In genomic region chr13:34255297-34255696, GRCm38 (mm10) we compare ENCODE assay signal across 13 mouse cellular contexts.
DNase-seq lines count a peak whose midpoint lies in the region; ATAC-seq and TF ChIP-seq lines count a peak whose summit lies in the region.
"Had no signal": no experiment of that assay in that cellular context is flagged by ENCODE, and none has a peak within 500 bp of the region (broad histone marks: within the 10 kb centered on the region; RNA-seq: fewer than 3 reads in every experiment).

No protein-coding gene starts in this region.

- no peak overlapping the region for H3K9ac ChIP-seq in intestine, postnatal 0 days (ENCODE audit: low read depth, low read length)
- H3K9ac ChIP-seq: hindbrain, embryonic 13.5 days; neural tube, embryonic 15.5 days had no signal

- peak overlapping the region; percentile 64 for H3K27ac ChIP-seq in left cerebral cortex, adult 2 months
- peak overlapping the region; percentile 30; the same call in 1 of the 2 replicates for H3K27ac ChIP-seq in intestine, postnatal 0 days (ENCODE audit: low read depth, low read length)
- peak overlapping the region; percentile 57 for H3K27ac ChIP-seq in small intestine, adult 2 months (ENCODE audit: insufficient read depth, low read depth, low read length)
- H3K27ac ChIP-seq: hindbrain, embryonic 13.5 days; neural tube, embryonic 15.5 days had no signal

- H3K27me3 ChIP-seq in intestine, postnatal 0 days (replicated peaks; ENCODE audit: control insufficient read depth, insufficient read depth, low read length) = no peaks in the 10 kb centered on the region
- no peaks in the 10 kb centered on the region for H3K27me3 ChIP-seq in small intestine, adult 2 months (ENCODE audit: control insufficient read depth, insufficient read depth, low read length)
- H3K27me3 ChIP-seq: hindbrain, embryonic 13.5 days; neural tube, embryonic 15.5 days had no signal

- peaks cover 14% of the 10 kb centered on the region for H3K4me1 ChIP-seq in intestine, postnatal 0 days (replicated peaks; ENCODE audit: control insufficient read depth, insufficient read depth, low read length)
- H3K4me1 ChIP-seq in small intestine, adult 2 months (ENCODE audit: control insufficient read depth, insufficient read depth, insufficient read length, low read length) = peaks cover 26% of the 10 kb centered on the region

- no peak for TF ChIP-seq POLR2A in small intestine, adult 2 months (IDR thresholded peaks at IDR 0.05; ENCODE audit: low read depth, low read length)

- peak; percentile 74 for ATAC-seq in intestine, postnatal 0 days

- 30% methylated on average over 3 of the region's 3 CpGs for WGBS in intestine, postnatal 0 days
- WGBS in small intestine, adult 2 months = 14% methylated on average over 3 of the region's 3 CpGs

- TF ChIP-seq CTCF in left cerebral cortex, adult 2 months (IDR thresholded peaks at IDR 0.05) = no peak
- TF ChIP-seq CTCF in intestine, postnatal 0 days (IDR thresholded peaks at IDR 0.05; ENCODE audit: low read depth) = no peak
- no peak for TF ChIP-seq CTCF in small intestine, adult 2 months (IDR thresholded peaks at IDR 0.05; ENCODE audit: extremely low read depth, insufficient read length, insufficient replicate concordance, low read depth, low read length)

- no peak overlapping the region for H3K4me3 ChIP-seq in left cerebral cortex, adult 2 months
- H3K4me3 ChIP-seq in intestine, postnatal 0 days (ENCODE audit: low read depth, low read length) = no peak overlapping the region
- no peak overlapping the region for H3K4me3 ChIP-seq in small intestine, adult 2 months (ENCODE audit: low read depth, low read length)
- H3K4me3 ChIP-seq: hindbrain, embryonic 13.5 days; neural tube, embryonic 15.5 days had no signal

- intact Hi-C loops in left cerebral cortex, adult 2 months (cut with DNase I) = no loop called here
- intact Hi-C loops in left cerebral cortex, postnatal 4 days (cut with DNase I) = no loop called here

- no peaks in the 10 kb centered on the region for H3K9me3 ChIP-seq in intestine, postnatal 0 days (ENCODE audit: control insufficient read depth)
- H3K9me3 ChIP-seq: hindbrain, embryonic 13.5 days; neural tube, embryonic 15.5 days had no signal

- peak; percentile 34 for DNase-seq in cerebellum, adult 9-11 months
- no peak for DNase-seq in cerebellum, postnatal 10 days
- DNase-seq in left cerebral cortex, adult 2 months (ENCODE audit: extremely low spot score in 1 of 2, low spot score in 2 of 2) = no peak
- no peak for DNase-seq in left cerebral cortex, postnatal 4 days
- DNase-seq in layer of hippocampus, postnatal 10 days (ENCODE audit: low spot score in 2 of 2) = no peak
- DNase-seq in urinary bladder, adult 2 months (ENCODE audit: low spot score) = no peak
- DNase-seq: adrenal gland, adult 2 months; midbrain, embryonic 14.5 days; right cerebral cortex, postnatal 25 days had no signal

- no peaks in the 10 kb centered on the region for H3K36me3 ChIP-seq in intestine, postnatal 0 days (ENCODE audit: control insufficient read depth, insufficient read depth)
- H3K36me3 ChIP-seq in small intestine, adult 2 months (ENCODE audit: control insufficient read depth, insufficient read depth, low read length) = no peaks in the 10 kb centered on the region
- H3K36me3 ChIP-seq: neural tube, embryonic 15.5 days had no signal

- no peak overlapping the region for H3K4me2 ChIP-seq in intestine, postnatal 0 days (replicated peaks; ENCODE audit: low read depth)
- H3K4me2 ChIP-seq: hindbrain, embryonic 13.5 days; neural tube, embryonic 15.5 days had no signal
